ENCODE assay signal across 17 mouse cellular contexts in genomic region chr11:32632671-32633070, GRCm38 (mm10).
"Had no signal": no experiment of that assay in that cellular context is flagged by ENCODE, and none has a peak within 500 bp of the region (broad histone marks: within the 10 kb centered on the region; RNA-seq: fewer than 3 reads in every experiment).

No protein-coding gene starts in this region.

- H3K36me3 ChIP-seq: neural tube, embryonic 12.5 days; neural tube, embryonic 13.5 days; neural tube, embryonic 15.5 days; stomach, embryonic 15.5 days had no signal

- DNase-seq: retina, postnatal 1 day; right cerebral cortex, adult 18-20 months; right cerebral cortex, postnatal 14 days; right cerebral cortex, postnatal 25 days; right cerebral cortex, postnatal 4 days; spleen, adult 18-20 months; thymus, adult 18-20 months; thymus, adult 2 months; thymus, postnatal 14 days; thymus, postnatal 25 days; thymus, postnatal 36 days; thymus, postnatal 4 days had no signal

- H3K27me3 ChIP-seq: neural tube, embryonic 12.5 days; neural tube, embryonic 13.5 days; neural tube, embryonic 15.5 days had no signal

- H3K27ac ChIP-seq: neural tube, embryonic 12.5 days; neural tube, embryonic 13.5 days; neural tube, embryonic 15.5 days; stomach, embryonic 15.5 days; stomach, postnatal 0 days had no signal

- H3K4me3 ChIP-seq: neural tube, embryonic 12.5 days; neural tube, embryonic 13.5 days; neural tube, embryonic 15.5 days; stomach, embryonic 15.5 days had no signal

- H3K9ac ChIP-seq: neural tube, embryonic 12.5 days; neural tube, embryonic 13.5 days; neural tube, embryonic 15.5 days; stomach, embryonic 15.5 days had no signal

- H3K4me1 ChIP-seq: neural tube, embryonic 12.5 days; neural tube, embryonic 13.5 days; neural tube, embryonic 15.5 days; stomach, embryonic 15.5 days had no signal
